9 mouse cellular contexts compared by ENCODE assay signal in the genomic region with DNA sequence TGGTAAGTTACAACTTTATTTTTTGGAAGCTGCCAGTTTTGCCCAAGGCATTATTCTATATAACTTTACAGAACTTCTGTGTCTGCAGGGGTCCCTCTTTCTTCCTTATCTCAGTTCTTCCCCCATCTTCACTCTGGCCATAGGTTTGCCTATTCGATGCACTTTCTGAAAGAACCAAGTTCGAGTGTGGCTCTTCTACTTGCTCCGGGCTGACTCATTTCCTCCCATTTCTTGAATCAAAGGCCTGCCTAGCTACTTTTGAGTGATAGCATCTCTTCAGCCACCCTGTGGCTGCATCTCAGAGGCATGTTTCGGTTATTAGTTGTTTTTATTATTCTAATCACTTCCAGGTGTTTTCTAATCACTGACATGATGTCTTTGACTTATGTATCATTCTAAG. TPM values are rescaled to one million over a fixed set of nuclear protein-coding genes. Genes with fewer than 3 reads are reported as not detected.
DNase-seq lines count a peak whose midpoint lies in the region; ATAC-seq lines count a peak whose summit lies in the region.
"Had no signal": no experiment of that assay in that cellular context is flagged by ENCODE, and none has a peak within 500 bp of the region (broad histone marks: within the 10 kb centered on the region; RNA-seq: fewer than 3 reads in every experiment).

No protein-coding gene starts in this region.

- ATAC-seq in embryonic facial prominence, embryonic 11.5 days (replicated peaks; ENCODE audit: insufficient number of reproducible peaks, low FRiP score, low TSS enrichment, low read depth): no peak
- no peak for ATAC-seq in hindbrain, embryonic 15.5 days (ENCODE audit: low FRiP score, low read depth)
- no peak for ATAC-seq in midbrain, embryonic 15.5 days (replicated peaks)

- peak overlapping the region; percentile 88 for H3K4me3 ChIP-seq in heart, embryonic 10.5 days
- peak overlapping the region; percentile 74; the same call in 1 of the 2 replicates for H3K4me3 ChIP-seq in embryonic facial prominence, embryonic 11.5 days (ENCODE audit: low read depth, low read length)
- H3K4me3 ChIP-seq in hindbrain, embryonic 15.5 days: peak overlapping the region; percentile 68
- no peak overlapping the region; the same call in 1 of the 2 replicates for H3K4me3 ChIP-seq in midbrain, embryonic 15.5 days

- peaks cover 23% of the 10 kb centered on the region for H3K4me1 ChIP-seq in heart, embryonic 10.5 days
- H3K4me1 ChIP-seq in embryonic facial prominence, embryonic 11.5 days (ENCODE audit: control insufficient read depth, insufficient read depth, low read length): no peaks in the 10 kb centered on the region; the same call in 1 of the 2 replicates
- peaks cover 22% of the 10 kb centered on the region for H3K4me1 ChIP-seq in hindbrain, embryonic 15.5 days (replicated peaks)
- peaks cover 18% of the 10 kb centered on the region for H3K4me1 ChIP-seq in midbrain, embryonic 15.5 days

- H3K9me3 ChIP-seq in heart, embryonic 10.5 days: no peaks in the 10 kb centered on the region
- no peaks in the 10 kb centered on the region for H3K9me3 ChIP-seq in embryonic facial prominence, embryonic 11.5 days (replicated peaks; ENCODE audit: control insufficient read depth, low read length)
- no peaks in the 10 kb centered on the region for H3K9me3 ChIP-seq in hindbrain, embryonic 15.5 days
- H3K9me3 ChIP-seq in midbrain, embryonic 15.5 days: no peaks in the 10 kb centered on the region

- 21% methylated on average over 4 of the region's 4 CpGs for WGBS in heart, embryonic 10.5 days
- 45% methylated on average over 4 of the region's 4 CpGs for WGBS in embryonic facial prominence, embryonic 11.5 days
- 57% methylated on average over 4 of the region's 4 CpGs for WGBS in hindbrain, embryonic 15.5 days
- WGBS in midbrain, embryonic 15.5 days: 66% methylated on average over 4 of the region's 4 CpGs

- peak overlapping the region; percentile 99; the same call in 1 of the 2 replicates for H3K27ac ChIP-seq in heart, embryonic 10.5 days
- H3K27ac ChIP-seq in embryonic facial prominence, embryonic 11.5 days (replicated peaks; ENCODE audit: low read depth, low read length): no peak overlapping the region
- no peak overlapping the region for H3K27ac ChIP-seq in hindbrain, embryonic 15.5 days (replicated peaks)
- no peak overlapping the region for H3K27ac ChIP-seq in midbrain, embryonic 15.5 days

- no peak for DNase-seq in heart, embryonic 10.5 days (ENCODE audit: low spot score)
- DNase-seq in heart, postnatal 10 days: no peak
- DNase-seq in embryonic facial prominence, embryonic 11.5 days (ENCODE audit: low spot score): peak; percentile 20
- DNase-seq in right cerebral cortex, postnatal 10 days (ENCODE audit: low spot score in 2 of 2): no peak
- DNase-seq in spleen, postnatal 10 days (ENCODE audit: low spot score in 2 of 2): no peak
- no peak for DNase-seq in kidney, postnatal 36 days

- H3K4me2 ChIP-seq in embryonic facial prominence, embryonic 11.5 days (ENCODE audit: low read depth, low read length): peak overlapping the region; percentile 67; the same call in 1 of the 2 replicates
- H3K4me2 ChIP-seq in hindbrain, embryonic 15.5 days: peak overlapping the region; percentile 91
- H3K4me2 ChIP-seq in midbrain, embryonic 15.5 days: peak overlapping the region; percentile 93

- H3K36me3 ChIP-seq in heart, embryonic 10.5 days: peaks cover 13% of the 10 kb centered on the region
- H3K36me3 ChIP-seq in embryonic facial prominence, embryonic 11.5 days (replicated peaks; ENCODE audit: control insufficient read depth, insufficient read depth, low read depth, low read length): no peaks in the 10 kb centered on the region
- no peaks in the 10 kb centered on the region for H3K36me3 ChIP-seq in hindbrain, embryonic 15.5 days
- no peaks in the 10 kb centered on the region for H3K36me3 ChIP-seq in midbrain, embryonic 15.5 days (replicated peaks)
- H3K36me3 ChIP-seq: G1E had no signal

- no peak overlapping the region for H3K9ac ChIP-seq in embryonic facial prominence, embryonic 11.5 days (replicated peaks; ENCODE audit: low read length)
- no peak overlapping the region for H3K9ac ChIP-seq in hindbrain, embryonic 15.5 days
- H3K9ac ChIP-seq in midbrain, embryonic 15.5 days: no peak overlapping the region

- intact Hi-C loops in heart, postnatal 10 days (cut with DNase I): no loop called here

- H3K27me3 ChIP-seq in heart, embryonic 10.5 days (ENCODE audit: insufficient read depth, poor library complexity, severe bottlenecking): no peaks in the 10 kb centered on the region
- H3K27me3 ChIP-seq in embryonic facial prominence, embryonic 11.5 days (ENCODE audit: control insufficient read depth, insufficient read depth, low read length): no peaks in the 10 kb centered on the region
- no peaks in the 10 kb centered on the region for H3K27me3 ChIP-seq in hindbrain, embryonic 15.5 days
- H3K27me3 ChIP-seq in midbrain, embryonic 15.5 days (replicated peaks): no peaks in the 10 kb centered on the region

RNA-seq across cellular contexts. Expression of gene Slc25a24, which starts 1.1 kb away (rescaled TPM):
- polyA plus RNA-seq in heart, embryonic 10.5 days (2016; fragmentation: Nextera tagmentation; extraction: Ambion mirVana): 40.4 and 42.5 TPM in 2 replicates
- 10 to 100 TPM; 14.3 to 16.0 TPM for total RNA-seq in heart, postnatal 10 days (2021)
- 51.9 and 52.6 TPM in 2 replicates for polyA plus RNA-seq in embryonic facial prominence, embryonic 11.5 days (2014; fragmentation: Nextera tagmentation; extraction: Ambion mirVana)
- 5.1 and 5.4 TPM in 2 replicates for polyA plus RNA-seq in hindbrain, embryonic 15.5 days (2015; fragmentation: Nextera tagmentation; extraction: Ambion mirVana)
- polyA plus RNA-seq in midbrain, embryonic 15.5 days (2015; fragmentation: Nextera tagmentation; extraction: Ambion mirVana): 4.5 and 5.6 TPM in 2 replicates
- polyA plus RNA-seq: G1E had no signal

RNA-seq across cellular contexts. Expression of gene Slc25a54, which starts 43.8 kb away (rescaled TPM):
- not detected in 2 replicates for polyA plus RNA-seq in heart, embryonic 10.5 days (2016; fragmentation: Nextera tagmentation; extraction: Ambion mirVana)
- total RNA-seq in heart, postnatal 10 days (2021): not detected
- polyA plus RNA-seq in embryonic facial prominence, embryonic 11.5 days (2014; fragmentation: Nextera tagmentation; extraction: Ambion mirVana): not detected in 2 replicates
- polyA plus RNA-seq in hindbrain, embryonic 15.5 days (2015; fragmentation: Nextera tagmentation; extraction: Ambion mirVana): not detected in 2 replicates
- polyA plus RNA-seq in midbrain, embryonic 15.5 days (2015; fragmentation: Nextera tagmentation; extraction: Ambion mirVana): not detected in 2 replicates
- total RNA-seq: G1E had no signal
- polyA plus RNA-seq: G1E had no signal
